Mouse (Mus musculus) ZHBTc4 (cell line): ENCODE data around the gene Kif15.

Experiments used
- DNase-seq: peaks from one replicate; pipeline ENCODE4 v3.0.0-alpha.2; 2011; ENCODE audit warnings: low read depth, low spot score

The Kif15 gene

DNA sequence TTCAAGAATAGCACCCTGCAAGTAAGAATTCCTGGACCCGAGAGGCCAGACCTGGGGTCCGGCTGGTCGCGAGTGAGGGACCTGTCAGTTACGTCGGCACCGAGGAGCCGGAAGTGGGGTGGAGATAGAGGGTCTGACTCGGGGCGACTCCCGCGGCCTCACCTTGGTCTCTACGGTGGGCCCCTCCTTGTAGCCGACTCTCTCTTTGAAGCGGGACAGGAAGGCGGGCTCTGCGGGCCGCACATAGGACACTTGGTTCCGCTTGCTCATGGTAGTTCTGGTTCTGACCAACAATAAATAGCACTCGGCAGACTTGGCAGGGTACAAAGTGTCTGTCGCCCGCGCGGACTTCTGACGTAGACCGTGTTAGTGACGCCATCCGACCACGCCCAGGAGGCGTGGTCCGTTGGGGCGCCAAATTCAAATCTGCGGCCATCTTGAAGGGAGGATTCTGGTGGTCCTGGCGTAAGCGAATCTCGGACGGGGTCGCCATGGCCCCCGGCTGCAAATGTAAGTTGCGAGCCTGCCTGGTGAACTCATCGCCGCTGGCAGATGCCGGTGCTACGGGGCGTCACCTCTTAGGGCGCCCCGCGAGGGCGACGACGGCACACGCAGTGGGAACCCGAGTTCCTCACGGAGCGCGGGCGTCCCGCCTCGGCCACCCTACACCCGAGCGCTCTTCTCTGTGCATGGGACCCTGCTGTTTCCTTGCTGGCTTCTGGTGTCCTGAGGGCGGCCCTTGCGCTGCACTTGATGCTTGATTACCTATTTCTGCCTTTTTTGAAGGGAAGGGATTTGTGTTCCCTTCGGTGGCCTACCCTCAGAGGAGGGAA is at the start of gene Kif15, which contains the start of gene 1110059G10Rik:
TSS of gene Kif15 (plus strand) at position 404 of the 833 bp plus-strand sequence.
TSS of gene 1110059G10Rik (minus strand) at position 358 of the 833 bp plus-strand sequence.
- peak; percentile 98 for DNase-seq

DNA sequence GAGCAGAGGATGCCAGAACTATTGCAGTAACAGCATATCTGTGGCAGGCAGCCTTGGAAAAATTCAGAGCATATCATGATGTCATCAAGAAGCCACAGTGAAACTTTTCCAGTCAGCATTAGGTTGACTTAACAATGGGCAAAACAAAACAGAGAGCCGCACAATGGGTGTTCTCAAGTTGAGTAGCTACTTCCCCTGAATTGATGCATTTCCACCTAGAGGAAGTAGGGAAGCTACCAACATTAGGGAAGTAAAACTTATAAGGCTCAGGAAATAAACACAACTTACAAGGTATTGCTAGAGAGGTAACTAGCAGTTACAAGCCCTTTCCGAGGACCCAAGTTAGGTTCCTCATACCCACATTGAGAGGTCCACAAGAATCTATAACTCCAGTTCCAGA is 49.8 kb upstream of the Kif15 start:
- DNase-seq: no peak

DNA sequence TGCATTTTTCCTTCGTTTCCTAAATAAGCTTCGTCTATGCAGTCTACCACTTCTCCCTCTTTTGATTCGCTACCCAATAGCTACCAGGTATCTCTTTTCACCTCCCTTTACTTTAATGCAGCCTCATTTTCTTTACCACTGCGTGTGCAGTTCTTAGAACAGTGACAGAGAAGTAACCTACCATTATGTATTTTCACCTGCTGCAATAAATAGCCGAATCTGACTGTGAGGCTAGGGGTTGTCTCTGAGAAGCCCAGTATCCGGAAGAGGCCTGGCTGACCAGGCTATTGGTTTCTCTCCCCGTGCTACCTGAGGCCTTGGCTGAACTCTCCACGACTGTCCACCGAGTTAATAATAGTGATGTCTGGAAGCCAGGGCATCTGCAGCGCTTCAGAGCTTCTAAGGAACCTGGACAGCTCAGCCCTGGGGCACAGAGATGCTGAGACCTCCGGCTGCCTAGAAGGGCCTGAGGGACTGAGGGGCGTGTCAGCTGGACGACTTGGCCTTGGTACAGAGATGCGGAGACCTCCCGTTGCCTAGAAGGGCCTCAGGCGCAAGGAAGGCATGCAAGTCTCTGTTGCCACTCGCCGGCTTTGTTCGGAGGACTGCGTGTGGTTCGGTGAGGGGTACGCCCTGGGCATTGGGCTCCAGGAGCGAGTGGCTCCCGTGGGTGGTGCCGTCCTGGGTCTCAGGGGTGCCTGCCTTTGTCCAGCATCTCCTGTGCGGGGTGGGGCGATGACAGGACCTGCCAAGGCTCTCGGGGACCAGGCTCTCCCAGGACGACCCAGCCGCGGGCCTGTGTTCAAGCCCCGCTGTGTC is 47.9 kb upstream of the Kif15 start:
- peak; percentile 92 for DNase-seq

DNA sequence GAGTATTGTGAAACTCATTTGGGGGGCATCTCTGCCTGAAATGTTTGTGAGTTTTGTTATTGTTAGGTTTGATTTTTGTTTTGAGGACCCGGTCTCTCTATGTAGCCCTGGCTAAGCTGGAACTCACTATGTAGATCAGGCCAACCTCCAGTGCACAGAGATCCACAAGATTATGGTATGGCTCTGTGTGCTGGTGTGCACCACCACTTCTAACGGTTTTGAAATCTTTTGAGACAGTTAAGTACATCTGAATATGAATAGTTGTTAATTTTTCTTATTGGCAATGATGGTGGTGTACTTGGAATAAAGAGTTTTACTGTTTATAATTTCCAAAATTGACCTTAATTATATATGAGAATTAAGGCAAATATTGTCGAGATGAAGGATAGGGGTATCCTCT is 28.4 kb upstream of the Kif15 start:
- no peak for DNase-seq

DNA sequence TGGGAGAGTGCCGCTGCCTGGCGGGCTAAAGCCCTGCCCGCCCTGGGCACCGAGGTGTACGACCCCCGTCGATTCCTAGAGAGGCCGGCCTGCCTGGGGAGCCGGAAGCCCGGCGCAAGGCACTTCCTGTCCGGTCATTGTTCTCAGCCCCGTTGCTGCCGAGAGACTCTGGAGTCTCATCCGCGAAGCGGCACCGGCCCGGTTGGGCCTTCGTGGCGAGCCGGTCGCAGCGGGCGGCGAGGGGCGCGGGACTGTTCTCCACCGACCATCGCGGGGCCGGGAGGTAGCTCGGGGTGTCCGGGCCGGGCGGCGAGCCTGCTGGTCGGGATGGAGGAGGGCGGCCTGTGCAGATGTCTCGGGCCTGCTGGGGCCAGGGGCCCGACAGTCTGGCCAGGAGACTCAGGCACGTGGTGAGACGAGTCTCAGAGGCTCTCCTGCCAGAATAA is 27.9 kb upstream of the Kif15 start, which contains the start of gene Zfp105:
TSS of gene Zfp105 (plus strand) at position 137 of the 446 bp plus-strand sequence.
- peak; percentile 89 for DNase-seq

DNA sequence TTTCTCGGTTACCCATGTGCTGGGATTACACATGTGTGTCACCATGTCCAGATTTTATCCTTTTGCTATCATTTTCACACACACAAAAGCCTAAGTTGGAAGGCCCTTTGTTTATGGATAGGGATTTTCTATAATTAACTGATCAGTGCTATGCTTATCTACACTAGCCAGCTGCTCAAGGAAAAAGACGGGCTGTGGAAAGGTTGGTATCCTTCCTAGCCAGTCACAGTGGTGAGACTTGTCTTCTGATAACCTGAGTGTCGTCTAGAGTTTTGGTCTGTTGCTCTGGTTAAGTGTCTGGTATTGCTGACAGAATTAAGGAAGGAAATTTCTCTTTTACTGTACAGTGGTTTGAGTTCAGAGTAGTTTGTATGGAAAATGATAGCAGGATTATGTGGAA is 21.9 kb upstream of the Kif15 start:
- no peak for DNase-seq

DNA sequence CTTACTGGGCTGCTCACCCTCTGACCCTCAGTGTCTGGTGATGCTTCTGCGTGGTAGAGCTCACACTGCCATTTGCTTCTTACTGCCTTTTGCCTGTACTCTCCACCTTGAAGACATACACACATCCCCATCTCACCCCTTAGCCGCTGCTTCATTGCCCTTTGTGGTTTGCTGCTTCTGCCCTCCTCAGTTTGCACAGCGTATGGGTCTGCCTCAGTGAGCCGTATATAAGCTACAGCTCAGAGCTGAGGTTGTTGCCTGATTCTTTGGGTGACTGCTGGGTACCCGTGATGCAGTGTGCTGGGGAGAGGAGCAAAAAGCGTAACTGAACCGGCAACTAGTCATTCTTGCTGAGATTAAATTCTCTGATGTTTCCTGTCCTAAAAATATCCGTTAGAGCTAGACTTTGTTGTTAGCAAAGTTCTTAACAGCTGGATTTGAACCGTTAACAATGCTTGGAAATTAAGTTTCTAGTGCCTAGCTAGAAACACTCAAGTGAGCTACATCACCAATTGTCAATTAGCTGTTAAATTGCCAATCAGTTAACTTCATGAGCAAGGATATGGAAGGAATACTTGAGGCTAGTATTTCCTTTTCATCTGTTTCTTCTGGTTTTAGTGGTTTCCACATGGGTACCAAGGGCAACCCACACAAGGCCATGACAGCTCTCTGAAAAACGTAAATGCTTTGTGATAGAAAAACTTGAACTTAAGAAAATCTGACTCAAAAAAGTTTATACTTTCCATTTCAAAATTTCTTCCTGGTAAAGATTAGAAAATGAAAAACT is 47.8 kb downstream of the Kif15 start:
- DNase-seq: no peak

DNA sequence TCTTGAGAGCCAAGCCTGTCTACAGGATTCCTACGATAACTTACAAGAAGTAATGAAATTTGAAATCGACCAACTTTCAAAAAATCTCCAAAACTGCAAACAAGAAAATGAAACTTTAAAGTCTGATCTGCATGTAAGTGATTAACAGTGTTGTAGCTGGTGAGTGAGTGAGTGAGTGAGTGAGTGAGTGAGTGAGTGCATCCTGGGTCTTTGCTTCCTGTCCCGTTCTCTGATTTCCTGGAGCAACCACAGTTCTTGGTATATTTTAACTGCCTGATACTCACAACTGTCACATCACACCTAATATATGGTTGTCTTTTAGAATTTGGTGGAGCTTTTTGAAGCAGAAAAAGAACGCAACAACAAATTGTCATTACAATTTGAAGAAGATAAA is 48.3 kb downstream of the Kif15 start:
- DNase-seq: no peak

DNA sequence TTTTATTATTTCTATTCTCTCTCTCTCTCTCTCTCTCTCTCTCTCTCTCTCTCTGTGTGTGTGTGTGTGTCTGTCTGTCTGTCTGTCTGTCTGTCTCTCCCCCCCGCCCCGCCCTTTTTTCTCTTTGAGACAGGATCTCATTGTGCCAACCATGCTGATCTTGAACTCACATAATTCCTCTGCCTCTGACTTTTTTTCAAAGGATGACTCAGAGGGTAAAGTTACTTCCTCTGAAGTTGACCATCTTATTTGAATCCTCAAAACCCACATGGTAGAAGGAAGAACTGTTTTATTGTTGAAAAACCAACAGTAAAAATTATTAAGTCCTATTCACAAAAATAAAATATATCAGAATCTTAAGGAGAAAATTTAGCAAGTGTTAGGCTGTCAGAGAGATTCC is 53.9 kb downstream of the Kif15 start:
- DNase-seq: no peak

DNA sequence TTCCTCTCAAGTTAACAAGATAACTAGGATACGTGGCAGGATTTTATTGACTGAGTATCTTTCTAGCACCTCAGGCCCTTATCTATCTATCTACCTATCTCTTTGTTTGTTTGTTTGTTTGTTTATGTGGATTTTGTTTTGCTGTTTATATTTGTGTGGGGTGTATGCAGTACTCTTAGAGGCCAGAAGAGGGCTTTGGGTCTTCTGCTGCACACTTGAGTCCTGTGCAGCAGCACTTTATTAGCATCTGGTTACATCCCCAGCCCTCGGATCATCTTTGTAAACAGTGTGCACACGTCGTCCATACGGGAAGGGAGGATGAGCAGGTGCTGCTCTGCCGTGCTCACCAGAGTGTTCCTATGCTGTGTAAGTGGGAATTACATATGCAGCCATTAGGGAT is 55.2 kb downstream of the Kif15 start:
- peak; percentile 53 for DNase-seq

DNA sequence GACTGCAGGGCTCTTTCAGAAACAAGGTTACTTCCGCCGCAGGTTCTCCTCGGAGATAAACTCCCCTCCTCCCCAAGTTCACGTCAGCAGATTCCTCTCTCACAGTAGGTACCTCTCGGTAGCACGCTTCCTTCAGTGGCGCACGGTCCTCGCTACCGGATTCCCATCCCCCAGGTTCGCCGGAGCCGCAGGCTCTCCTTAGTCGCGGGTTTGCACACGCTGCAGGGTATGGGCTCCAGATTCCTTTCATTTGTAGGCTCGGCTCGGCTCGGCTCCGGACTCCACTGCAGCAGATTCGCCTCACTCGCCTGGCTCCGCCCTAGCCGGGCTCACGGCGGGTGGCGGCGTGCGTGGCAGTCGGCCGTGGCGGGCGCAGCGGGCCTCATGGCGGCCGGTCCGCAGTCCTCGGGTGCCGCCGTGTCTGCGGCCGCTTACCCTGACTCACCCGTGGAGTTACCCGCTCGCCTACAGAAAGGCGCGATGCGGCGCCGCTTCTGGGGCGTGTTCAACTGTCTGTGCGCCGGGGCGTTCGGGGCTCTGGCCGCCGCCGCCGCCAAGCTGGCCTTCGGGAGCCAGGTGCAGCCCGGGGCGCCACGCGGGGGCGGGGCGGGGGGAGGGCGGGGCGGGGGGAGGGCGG is 70.3 kb downstream of the Kif15 start, which contains the start of gene Tmem42:
TSS of gene Tmem42 (plus strand) at position 332 of the 637 bp plus-strand sequence.
- DNase-seq: peak; percentile 92

DNA sequence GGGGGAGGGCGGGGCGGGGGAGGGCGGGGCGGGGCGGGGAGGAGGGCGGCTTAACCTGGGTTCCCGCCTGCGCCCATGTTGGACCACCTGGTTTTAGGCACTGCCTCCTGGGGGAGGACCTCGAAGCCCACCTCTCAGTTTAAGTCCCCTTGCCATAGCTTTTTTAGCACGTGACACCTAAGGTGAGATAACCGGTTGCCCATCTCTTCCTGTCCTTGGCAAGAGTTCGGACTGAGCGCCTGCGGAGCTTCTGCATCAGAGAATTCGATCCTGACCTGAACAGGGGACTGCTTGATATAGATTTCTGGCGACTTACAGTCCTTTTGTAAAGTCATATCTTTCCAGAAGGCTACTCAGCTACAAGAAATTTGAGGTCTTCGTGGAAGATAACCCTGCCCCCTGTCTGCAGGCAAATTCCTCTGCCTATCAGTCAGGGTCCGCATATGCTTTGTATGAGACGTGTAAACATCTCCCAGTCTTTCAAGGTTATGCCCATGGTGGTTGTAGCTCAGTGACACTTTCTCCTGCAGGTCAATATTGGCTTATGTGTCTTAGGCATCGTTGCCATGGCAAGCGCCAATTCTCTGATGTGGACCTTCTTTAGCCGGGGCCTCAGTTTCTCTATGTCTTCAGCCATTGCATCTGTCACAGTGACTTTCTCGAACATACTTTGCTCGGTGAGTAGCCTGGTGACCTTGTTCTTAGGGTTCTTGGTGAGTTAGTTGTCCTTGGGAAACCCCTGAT is 71.0 kb downstream of the Kif15 start:
- no peak for DNase-seq

DNA sequence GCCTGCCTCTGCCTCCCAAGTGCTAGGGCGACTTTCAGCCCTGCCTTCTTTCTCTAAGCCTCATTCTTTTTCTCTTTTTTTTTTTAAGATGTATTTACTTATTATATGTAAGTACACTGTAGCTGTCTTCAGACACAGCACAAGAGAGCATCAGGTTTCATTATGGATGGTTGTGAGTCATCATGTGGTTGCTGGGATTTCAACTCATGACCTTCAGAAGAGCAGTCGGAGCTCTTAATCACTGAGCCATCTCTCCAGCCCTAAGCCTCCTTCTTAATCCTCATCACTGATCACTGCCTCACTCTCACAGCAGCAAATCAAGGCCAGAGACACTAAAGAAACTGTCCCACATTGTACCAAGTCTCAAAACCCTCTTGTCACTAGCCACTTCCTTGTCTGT is 73.4 kb downstream of the Kif15 start:
- DNase-seq: no peak

DNA sequence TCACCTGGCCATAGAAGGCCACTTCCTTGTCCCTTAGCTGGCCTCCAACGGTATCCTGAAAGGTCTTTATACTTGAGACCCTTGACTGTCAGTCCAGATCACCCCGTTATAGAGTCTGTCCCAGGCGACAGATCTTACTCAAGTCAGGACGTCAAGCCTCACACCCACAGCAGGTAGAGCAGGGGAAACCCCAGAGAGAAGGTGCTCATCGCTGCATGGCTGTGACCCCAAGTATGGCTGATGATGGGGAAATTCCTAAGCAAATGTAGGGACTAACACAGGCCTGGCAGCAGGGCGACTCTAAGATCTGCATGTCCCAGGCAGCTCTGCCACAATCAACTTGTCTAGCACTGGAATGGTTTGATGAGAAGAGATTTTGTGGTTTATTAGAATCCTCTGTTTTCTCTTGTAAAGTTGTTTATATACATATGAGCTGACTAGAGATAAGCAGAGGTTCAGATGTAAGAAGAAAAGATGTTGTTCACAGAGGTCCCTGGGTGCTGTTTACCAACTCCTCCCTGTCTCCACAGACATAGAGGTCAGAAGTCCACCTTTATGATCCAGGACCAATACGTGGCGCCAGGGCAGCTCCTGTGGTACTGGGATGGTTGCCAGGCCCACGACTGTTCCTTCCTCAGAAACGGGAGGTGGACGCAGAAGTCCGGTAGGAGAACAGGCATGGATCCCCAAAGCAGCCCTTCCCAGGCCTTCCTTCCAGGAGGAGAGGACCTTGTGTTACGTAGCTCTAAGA is 80.8 kb downstream of the Kif15 start:
- no peak for DNase-seq

DNA sequence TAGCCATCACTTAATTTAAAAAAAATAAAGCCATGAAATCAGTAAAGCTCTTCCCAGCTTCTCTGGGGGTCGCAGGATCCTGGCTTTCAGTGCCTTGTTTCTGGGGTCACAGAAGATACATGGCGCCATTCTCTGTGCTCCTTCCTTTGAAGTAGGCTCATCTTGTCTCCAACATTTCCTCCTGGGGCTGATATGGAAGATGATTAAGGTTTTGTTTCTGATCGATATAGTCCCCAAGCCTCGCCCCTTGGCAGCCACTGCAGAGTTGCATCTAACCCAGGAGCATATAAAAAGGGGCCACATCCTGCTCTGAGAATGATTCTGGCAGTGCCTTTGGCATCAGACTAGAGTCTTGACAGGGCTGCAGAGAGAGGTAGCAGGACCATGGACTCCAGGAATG is 83.6 kb downstream of the Kif15 start, which contains the start of gene Tgm4:
TSS of gene Tgm4 (plus strand) at position 301 of the 400 bp plus-strand sequence.
- no peak for DNase-seq

DNA sequence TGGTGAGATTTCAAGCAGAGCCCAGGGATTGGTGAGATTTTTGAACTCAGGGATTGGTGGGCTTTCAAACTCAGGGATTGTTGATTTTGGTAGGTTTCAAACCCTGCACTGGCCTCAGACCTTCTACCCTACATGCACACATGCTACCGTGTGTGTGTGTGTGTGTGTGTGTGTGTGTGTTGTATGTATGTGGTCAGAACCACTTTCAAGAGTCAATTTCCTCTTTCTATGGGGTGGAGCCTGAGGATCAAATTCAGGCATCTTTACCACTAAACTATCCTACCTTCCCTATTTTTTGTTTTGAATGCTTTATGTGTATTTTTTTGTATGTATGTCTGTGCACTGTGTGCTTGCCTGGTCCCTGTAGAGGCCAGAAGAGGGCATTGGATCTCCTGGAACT is 96.8 kb downstream of the Kif15 start:
- no peak for DNase-seq

DNA sequence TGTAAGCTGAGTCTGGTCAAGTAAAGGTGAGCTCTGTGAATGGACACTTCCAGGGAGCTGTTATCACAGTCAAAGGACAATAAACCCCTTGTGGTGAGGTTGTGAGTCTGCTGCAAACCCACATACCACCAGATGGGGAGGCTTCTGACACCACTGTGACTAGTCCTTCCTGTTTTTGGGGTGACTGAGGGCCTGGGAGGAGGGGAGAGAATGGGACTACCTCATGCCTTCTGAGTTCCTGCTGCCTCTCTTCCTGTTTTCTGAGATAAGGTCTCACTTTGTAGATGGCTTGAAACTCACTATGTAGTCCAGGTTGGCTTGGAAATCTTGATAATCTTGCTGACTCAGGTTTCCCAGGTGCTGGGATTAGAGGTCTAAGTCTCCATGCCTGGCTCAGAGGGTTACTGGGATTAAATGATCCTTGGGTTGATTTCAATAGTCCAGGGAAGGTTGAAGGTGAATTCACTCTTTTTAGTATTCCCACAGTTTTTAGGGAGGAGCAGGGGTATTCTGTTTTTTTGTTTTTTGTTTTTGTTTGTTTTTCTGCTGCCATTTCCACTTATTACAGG is 108.0 kb downstream of the Kif15 start:
- no peak for DNase-seq

DNA sequence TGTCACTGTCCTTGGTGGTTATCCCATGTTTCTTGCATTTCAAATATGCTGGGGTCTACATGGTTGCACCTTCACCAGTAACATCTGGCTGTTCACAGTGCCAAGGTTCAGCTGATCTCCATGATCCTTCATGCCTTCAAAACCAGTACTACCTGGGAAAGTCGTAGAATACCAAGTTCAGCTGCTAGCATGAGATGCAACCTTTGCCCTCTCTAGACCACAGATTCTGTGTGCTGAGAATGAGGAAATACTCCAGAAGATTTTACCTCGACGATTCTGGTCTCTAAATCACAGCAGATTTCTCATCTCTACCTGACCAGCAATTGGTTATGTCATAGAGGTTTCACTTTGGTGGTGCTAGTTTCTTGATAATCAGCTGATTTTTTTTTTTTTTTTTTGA is 109.3 kb downstream of the Kif15 start:
- no peak for DNase-seq
